Mouse (Mus musculus) layer of hippocampus, adult 11-12 months (tissue): ENCODE results near the gene Hivep1.
A peak's percentile ranks its signal among the peaks of the same experiment; 100 is the strongest.

Source experiments
- DNase-seq: peaks from one replicate; pipeline ENCODE4 v3.0.0; 2022; ENCODE audit warnings: low spot score

The Hivep1 gene

GRCm38 (mm10) chr13:42051961-42052695 lies at the start of gene Hivep1:
Gene Hivep1, plus strand, starts transcription at chr13:42052021.
- DNase-seq: peak; percentile 57

GRCm38 (mm10) chr13:42015484-42016045 lies 36.3 kb upstream of the Hivep1 start:
- no peak for DNase-seq

- no peak for DNase-seq
These were observed 35.6 kb upstream of the Hivep1 start for GRCm38 (mm10) chr13:42016218-42016617.

- no peak for DNase-seq
These were observed 33.5 kb upstream of the Hivep1 start for GRCm38 (mm10) chr13:42018356-42018755.

- DNase-seq: no peak
These were observed 10.6 kb upstream of the Hivep1 start for GRCm38 (mm10) chr13:42041203-42041602.

GRCm38 (mm10) chr13:42043431-42043830 lies 8.4 kb upstream of the Hivep1 start:
- DNase-seq: no peak

- DNase-seq: peak; percentile 53
These were observed 2.6 kb upstream of the Hivep1 start for GRCm38 (mm10) chr13:42048991-42049773.

GRCm38 (mm10) chr13:42049774-42050125 lies 2.1 kb upstream of the Hivep1 start:
- no peak for DNase-seq

DNA sequence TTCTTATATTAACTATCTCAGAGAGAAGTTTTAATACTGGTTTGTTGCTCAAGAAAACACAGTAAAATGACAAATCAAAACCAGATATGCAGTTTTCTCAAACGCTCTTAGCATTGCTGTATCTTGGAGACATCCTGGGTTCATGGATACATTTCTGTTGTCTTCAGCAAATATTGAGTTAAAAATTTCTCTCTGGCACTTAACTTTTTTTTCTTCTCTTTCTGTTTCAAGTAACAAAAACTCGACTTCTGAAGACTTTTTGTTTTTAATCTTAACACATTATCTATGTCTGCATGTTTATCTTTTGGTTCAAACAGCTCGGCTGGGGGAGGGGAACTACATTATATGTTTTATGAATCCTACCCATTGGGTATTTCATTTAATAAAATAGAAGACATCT lies 1.7 kb upstream of the Hivep1 start:
- DNase-seq: no peak

DNA sequence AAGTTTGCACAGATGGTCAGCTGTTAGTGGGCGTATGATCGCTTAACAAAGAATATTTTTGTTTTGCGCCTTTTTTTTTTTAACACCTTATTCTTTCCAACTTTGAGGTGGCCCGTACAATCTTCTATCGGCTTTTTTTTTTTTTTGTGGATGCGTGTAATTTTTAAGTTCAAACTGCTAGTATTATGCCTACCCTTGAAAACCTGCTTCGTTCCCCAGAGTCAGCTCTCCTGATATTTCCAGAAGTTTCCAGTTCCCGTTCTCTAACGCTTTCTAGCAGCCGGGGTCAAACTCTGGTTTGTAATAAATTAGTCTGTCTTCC lies 980 bp upstream of the Hivep1 start:
- DNase-seq: no peak

DNA sequence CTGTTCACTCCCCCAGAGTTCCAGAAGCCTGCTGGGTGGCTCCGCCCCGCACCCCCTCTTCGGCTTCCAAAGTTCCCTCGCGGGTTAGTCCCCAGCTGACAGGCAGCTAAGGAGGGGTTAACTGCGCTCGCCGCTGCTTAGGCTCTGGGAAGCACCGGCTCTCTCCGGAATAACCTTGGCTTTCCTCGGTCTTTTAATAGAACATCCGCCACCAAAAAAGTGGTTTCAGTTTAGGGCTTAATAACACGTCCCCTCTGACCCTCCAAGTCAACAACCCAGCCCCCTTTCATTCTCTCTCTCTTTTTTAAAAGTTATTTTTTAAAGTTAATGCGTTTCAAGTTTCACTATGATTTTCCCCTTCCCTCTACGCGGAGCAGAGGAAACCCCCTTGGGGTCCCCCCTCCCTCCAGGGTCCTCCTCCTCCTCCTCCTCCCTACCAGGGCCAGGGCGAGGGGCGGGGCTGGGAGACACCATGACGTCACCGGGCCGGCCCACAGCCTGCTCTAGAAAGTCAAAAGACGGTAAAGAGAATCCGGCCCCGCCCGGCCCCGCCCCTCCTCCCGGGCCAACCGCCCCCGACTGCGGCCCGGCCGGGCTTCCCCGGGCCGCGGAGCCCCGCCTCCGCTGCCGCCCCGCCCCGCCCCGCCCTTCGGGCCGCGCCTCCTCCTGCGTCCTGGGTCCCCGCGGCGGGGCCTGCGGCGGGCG lies 467 bp upstream of the Hivep1 start:
- peak; percentile 95 for DNase-seq

- peak; percentile 42 for DNase-seq
These were observed 1.1 kb downstream of the Hivep1 start for GRCm38 (mm10) chr13:42052696-42053541.

GRCm38 (mm10) chr13:42053656-42054055 lies 1.8 kb downstream of the Hivep1 start:
- no peak for DNase-seq

- no peak for DNase-seq
These were observed 2.3 kb downstream of the Hivep1 start for GRCm38 (mm10) chr13:42054138-42054537.

DNA sequence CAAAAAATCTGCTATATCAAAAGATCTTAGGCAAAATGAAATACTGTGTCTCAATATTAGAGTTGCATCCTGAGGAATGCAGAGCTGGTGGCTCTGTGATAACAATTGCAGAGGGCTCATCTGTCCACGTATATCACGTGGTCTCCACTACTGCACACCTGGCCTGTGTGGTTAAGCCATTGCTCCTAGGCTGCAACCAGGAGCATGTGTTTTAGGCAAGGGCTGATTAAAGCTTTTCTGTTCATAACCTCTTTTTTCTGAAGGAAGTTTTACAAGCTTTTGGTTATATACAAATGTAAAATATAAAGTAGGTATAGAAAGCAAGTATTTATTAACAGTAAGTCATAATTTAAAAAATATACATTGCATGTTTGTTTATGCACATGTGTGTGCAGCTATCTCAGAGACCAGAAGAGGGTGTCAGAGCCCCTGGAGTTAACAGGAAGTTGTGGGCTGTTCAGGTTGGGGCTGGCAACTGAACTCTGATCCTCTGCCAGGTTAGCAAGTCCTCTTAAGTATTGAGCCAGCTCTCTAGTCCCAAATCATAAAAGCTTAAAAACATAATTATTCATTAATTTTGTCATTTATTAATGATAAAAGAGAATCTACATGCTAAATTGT lies 5.0 kb downstream of the Hivep1 start:
- no peak for DNase-seq

DNA sequence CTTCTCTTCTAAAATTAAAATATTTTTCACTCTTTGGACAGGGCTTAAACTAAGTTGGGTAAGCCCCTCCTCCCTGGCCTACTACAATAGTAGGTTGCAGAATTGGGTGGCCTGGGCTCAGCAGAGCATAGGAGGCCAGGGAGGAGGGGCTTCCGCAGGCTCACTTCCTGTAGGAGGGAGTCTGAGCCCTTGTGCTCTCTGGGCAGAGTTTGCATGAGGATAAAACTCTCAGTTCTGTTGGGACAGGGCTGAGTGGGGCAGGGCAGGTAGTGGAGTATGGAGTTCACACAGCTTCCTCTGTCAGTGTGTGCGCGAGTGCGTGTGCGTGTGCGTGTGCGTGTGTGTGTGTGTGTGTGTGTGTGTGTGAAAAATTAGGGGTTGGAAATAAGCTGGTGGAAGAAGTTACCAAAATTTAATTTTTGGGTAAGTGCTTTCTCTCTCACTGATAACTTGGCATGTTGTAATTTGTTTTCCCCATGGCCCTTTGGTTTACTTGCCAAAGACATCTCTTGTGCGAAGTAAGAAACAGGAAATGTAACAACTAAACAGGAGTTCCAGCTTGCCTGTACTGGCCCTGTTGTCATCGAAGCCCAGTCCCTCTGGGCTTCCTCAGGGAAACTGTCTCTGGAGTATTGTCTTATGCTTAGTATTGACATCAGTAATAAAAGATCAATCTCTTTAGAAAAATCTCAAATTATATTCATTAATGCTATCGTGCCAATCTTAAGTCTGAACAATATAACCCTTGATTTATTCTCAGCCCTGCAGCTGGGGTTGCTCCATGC lies 9.2 kb downstream of the Hivep1 start:
- DNase-seq: no peak

DNA sequence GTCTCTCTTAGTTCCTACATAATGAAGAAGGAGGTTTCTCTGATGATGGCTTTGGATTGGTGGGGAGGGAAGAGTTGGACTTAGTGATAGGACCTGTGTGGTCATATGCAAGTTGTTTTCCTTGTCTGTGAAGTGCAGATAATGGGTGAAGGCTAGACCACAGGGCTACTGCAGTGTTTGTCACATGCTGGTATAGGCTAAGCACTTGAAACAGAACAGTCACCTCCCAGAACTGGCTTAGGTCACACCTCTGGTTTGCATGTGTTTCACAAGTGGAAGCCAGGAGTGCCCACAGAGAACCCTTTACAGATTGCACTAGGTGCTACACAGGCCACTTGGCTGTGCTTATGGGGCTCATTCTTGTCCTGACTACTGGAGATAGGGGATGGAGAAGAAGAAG lies 12.4 kb downstream of the Hivep1 start:
- DNase-seq: no peak

- DNase-seq: no peak
These were observed 18.4 kb downstream of the Hivep1 start for GRCm38 (mm10) chr13:42070236-42070635.

GRCm38 (mm10) chr13:42071011-42071410 lies 19.2 kb downstream of the Hivep1 start:
- DNase-seq: no peak

DNA sequence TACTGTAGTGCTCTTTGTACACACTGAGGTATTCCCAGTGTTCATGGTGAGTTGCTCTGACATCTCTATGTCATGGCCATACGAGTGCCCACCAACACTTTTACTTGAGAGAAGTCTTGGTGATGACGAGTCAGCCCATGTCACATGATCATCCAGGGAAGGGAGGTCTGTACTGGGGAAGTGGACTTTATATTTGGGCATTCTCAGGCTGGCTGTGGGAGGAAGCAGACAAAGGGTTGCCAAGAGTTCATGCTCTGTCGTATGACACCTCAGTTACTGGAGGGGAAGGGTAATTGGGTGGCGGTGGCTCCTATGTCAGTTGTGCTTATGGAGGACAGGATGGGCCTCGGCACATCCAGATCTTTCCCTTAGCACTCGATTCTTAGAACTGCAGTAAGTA lies 21.5 kb downstream of the Hivep1 start:
- no peak for DNase-seq

GRCm38 (mm10) chr13:42075546-42075945 lies 23.7 kb downstream of the Hivep1 start:
- DNase-seq: no peak
